Mouse (Mus musculus): ENCODE measurements at regions not wholly inside any gene's neighbourhood (a gene's known extent, or its start where the extent isn't known, plus 50 kb on each side); places are given as distances from the start of the nearest gene placed in this dataset.
"Not testable (repeated sequence)": the region's sequence is repeated elsewhere in the genome, so short reads cannot be mapped to it uniquely, and the experiment has no call there.

- not testable (repeated sequence) for H3K4me3 ChIP-seq (ENCODE audit: insufficient read depth, low read length); H3K4me1 ChIP-seq (ENCODE audit: control insufficient read depth, insufficient read depth, low read length); H3K27ac ChIP-seq (ENCODE audit: insufficient read depth, low read depth, low read length)
Measured at GRCm38 (mm10) chrX:75734628-75735302, 140.2 kb downstream of the Pls3 start.

GRCm38 (mm10) chrX:75733651-75734050, 141.3 kb downstream of the Pls3 start:
- not testable (repeated sequence) for H3K4me3 ChIP-seq (ENCODE audit: insufficient read depth, low read length); H3K27ac ChIP-seq (ENCODE audit: insufficient read depth, low read depth, low read length); H3K4me1 ChIP-seq (ENCODE audit: control insufficient read depth, insufficient read depth, low read length)

DNA sequence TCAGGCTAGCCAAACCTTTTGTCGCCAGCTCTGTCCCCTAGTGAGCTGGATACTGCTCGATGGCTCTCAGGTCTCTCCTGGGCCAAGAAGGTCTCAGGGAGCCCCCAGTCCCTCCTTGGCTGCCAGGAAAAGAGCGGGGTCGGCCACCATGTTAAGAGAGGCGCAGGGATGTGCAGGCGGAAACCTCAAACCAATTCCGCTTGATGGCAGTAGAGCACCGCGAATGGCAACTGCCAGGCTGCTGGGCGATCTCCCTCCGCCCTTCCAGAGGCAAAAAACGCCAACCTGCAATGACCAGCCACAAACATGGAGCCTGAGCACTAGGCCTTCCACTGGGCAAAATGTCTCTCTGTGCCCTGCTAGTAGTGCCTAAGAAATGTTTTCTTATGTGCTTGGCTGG, 145.2 kb downstream of the Pls3 start:
- H3K27ac ChIP-seq (ENCODE audit: insufficient read depth, low read depth, low read length); H3K4me3 ChIP-seq (ENCODE audit: insufficient read depth, low read length); H3K4me1 ChIP-seq (ENCODE audit: control insufficient read depth, insufficient read depth, low read length): not testable (repeated sequence)

- Histone ChIP-seq H3K4me1 (ENCODE audit: control insufficient read depth, insufficient read depth, low read length) (no peaks in the 10 kb centered on the region), H3K4me3 (ENCODE audit: insufficient read depth, low read length) (no peak overlapping the region), H3K27ac (ENCODE audit: insufficient read depth, low read depth, low read length) (no peak overlapping the region)
- no peak for TF ChIP-seq POLR2A (IDR thresholded peaks at IDR 0.05; ENCODE audit: borderline replicate concordance, low read depth, low read length)
- TF ChIP-seq CTCF (IDR thresholded peaks at IDR 0.05; ENCODE audit: low read depth, low read length): no peak
Measured at GRCm38 (mm10) chrX:75728507-75728906, 146.5 kb downstream of the Pls3 start.

- H3K4me3 ChIP-seq (ENCODE audit: insufficient read depth, low read length): not testable (repeated sequence)
Measured at GRCm38 (mm10) chrX:75723542-75723941, 145.5 kb upstream of the Rab39b start.

GRCm38 (mm10) chrX:75699949-75700348, 121.9 kb upstream of the Rab39b start:
- no peaks in the 10 kb centered on the region for H3K4me1 ChIP-seq (ENCODE audit: control insufficient read depth, insufficient read depth, low read length)
- no peak overlapping the region for H3K4me3 ChIP-seq (ENCODE audit: insufficient read depth, low read length)
- no peak overlapping the region for H3K27ac ChIP-seq (ENCODE audit: insufficient read depth, low read depth, low read length)
- TF ChIP-seq POLR2A (IDR thresholded peaks at IDR 0.05; ENCODE audit: borderline replicate concordance, low read depth, low read length): no peak
- no peak for TF ChIP-seq CTCF (IDR thresholded peaks at IDR 0.05; ENCODE audit: low read depth, low read length)

More at GRCm38 (mm10) chrX:75723542-75723941, 145.5 kb upstream of the Rab39b start:
- not testable (repeated sequence) for H3K27ac ChIP-seq (ENCODE audit: insufficient read depth, low read depth, low read length); H3K4me1 ChIP-seq (ENCODE audit: control insufficient read depth, insufficient read depth, low read length)

DNA sequence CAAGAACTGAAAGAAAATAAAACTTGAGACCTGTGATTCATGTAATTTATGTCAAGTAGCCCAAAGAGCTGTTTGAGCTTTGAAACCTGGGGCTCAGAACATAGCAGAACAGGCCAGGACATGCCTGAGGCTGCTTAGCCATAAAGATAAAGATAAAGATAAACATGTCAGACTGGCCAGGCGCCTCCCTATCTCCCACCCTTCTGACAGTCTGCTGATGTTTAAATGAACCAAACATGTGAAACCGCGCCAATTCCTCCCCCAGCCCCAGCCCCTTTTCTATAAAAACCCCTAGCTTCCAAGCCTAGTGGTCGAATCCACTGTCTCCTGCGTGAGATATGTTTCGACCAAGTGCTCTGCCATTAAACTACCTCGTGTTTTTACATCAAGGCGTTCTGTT, 97.2 kb upstream of the Rab39b start:
- not testable (repeated sequence) for H3K4me1 ChIP-seq (ENCODE audit: control insufficient read depth, insufficient read depth, low read length); H3K27ac ChIP-seq (ENCODE audit: insufficient read depth, low read depth, low read length); H3K4me3 ChIP-seq (ENCODE audit: insufficient read depth, low read length)

DNA sequence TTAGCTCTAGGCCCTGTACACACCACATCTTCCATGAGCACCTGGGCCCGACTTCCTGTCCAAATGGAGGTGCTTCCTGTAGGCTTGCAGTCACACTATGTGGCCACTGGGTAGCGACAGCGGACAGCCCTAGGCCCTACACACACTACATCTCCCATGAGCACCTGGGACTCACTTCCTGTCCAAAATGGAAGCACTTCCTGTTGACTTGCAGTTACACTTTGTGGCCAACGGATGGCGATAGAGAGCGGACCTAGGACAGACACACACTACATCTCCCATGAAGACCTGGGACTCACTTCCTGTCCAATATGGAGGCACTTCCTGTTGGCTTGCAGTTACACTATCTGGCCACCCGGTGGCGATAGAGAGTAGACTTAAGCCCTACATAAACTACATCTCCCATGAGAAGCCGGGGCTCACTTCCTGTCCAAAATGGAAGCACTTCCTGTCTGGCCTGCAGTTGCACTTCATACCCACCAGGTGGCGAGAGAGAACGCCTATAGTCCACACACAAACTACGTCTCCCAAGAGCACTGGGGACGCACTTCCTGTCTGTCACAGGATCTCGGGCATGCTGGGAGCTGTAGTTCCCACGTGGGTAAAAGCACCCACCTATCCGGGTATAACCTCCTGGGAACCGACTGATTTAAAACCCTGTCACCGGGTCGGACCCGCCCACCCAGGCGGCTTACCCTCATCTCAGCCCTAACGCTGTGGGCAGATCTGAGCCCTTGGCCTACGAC, 96.1 kb upstream of the Rab39b start:
- Histone ChIP-seq H3K27ac (ENCODE audit: insufficient read depth, low read depth, low read length) (no peak overlapping the region; the same call in 1 of the 2 replicates), H3K4me1 (ENCODE audit: control insufficient read depth, insufficient read depth, low read length) (no peaks in the 10 kb centered on the region), H3K4me3 (ENCODE audit: insufficient read depth, low read length) (peak overlapping the region; percentile 58)
- TF ChIP-seq CTCF (IDR thresholded peaks at IDR 0.05; ENCODE audit: low read depth, low read length): peak; percentile 30; the same call in 1 of the 2 replicates
- TF ChIP-seq POLR2A (IDR thresholded peaks at IDR 0.05; ENCODE audit: borderline replicate concordance, low read depth, low read length): no peak

DNA sequence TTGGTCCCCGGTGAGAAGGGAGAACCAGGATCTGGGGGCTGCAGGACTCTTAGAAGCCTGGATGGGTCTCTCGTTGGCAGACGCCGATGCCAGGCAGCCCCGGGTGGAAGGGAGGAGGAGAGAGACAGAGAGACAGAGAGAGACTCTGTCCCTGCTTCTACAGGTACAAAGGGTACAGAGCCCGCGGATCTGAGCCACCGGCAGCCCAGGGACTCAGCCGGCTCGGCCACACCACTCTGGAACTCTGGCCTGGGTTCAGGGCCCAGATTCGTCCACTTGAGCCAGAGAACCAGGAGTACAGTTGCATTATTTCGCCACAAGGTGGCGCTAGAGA, 95.5 kb upstream of the Rab39b start:
- peak overlapping the region; percentile 41 for H3K4me3 ChIP-seq (ENCODE audit: insufficient read depth, low read length)
- TF ChIP-seq POLR2A (IDR thresholded peaks at IDR 0.05; ENCODE audit: borderline replicate concordance, low read depth, low read length) (no peak), CTCF (IDR thresholded peaks at IDR 0.05; ENCODE audit: low read depth, low read length) (no peak)
- peak overlapping the region; percentile 26; the same call in 1 of the 2 replicates for H3K27ac ChIP-seq (ENCODE audit: insufficient read depth, low read depth, low read length)
- no peaks in the 10 kb centered on the region for H3K4me1 ChIP-seq (ENCODE audit: control insufficient read depth, insufficient read depth, low read length)

DNA sequence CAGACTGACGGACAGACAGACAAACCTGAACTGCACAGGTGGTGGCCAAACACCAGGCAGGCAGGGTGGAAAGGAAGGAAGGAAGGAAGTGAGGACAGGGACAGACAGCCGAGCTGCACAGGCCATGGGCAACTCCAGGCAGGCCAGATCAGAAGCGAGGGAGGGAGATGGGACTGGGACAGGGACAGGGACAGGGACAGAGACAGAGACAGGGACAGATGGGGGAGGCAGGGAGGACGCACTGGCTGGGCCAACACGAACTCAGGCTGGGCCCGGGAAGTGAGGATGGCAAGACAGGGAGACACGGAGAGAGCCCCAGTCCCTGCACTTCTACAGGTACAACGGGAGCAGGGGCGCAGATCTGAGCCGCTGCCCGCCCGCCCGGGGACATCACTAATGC, 94.9 kb upstream of the Rab39b start:
- TF ChIP-seq POLR2A (IDR thresholded peaks at IDR 0.05; ENCODE audit: borderline replicate concordance, low read depth, low read length) (no peak), CTCF (IDR thresholded peaks at IDR 0.05; ENCODE audit: low read depth, low read length) (no peak)
- Histone ChIP-seq H3K4me1 (ENCODE audit: control insufficient read depth, insufficient read depth, low read length) (no peaks in the 10 kb centered on the region), H3K27ac (ENCODE audit: insufficient read depth, low read depth, low read length) (no peak overlapping the region), H3K4me3 (ENCODE audit: insufficient read depth, low read length) (peak overlapping the region; percentile 41)

GRCm38 (mm10) chrX:75667636-75668035, 89.6 kb upstream of the Rab39b start:
- H3K4me1 ChIP-seq (ENCODE audit: control insufficient read depth, insufficient read depth, low read length): no peaks in the 10 kb centered on the region
- no peak overlapping the region for H3K4me3 ChIP-seq (ENCODE audit: insufficient read depth, low read length)
- H3K27ac ChIP-seq (ENCODE audit: insufficient read depth, low read depth, low read length): no peak overlapping the region
- TF ChIP-seq CTCF (IDR thresholded peaks at IDR 0.05; ENCODE audit: low read depth, low read length) (no peak), POLR2A (IDR thresholded peaks at IDR 0.05; ENCODE audit: borderline replicate concordance, low read depth, low read length) (no peak)
